Mouse (Mus musculus): ENCODE results near the gene Pla1a. TPM values are rescaled to one million over a fixed set of nuclear protein-coding genes. Genes with fewer than 3 reads are reported as not detected.
"Not testable (repeated sequence)": the region's sequence is repeated elsewhere in the genome, so short reads cannot be mapped to it uniquely, and the experiment has no call there.

Gene Pla1a
- polyA plus RNA-seq, 1 experiment from 2014 or later: 61.5 TPM

DNA sequence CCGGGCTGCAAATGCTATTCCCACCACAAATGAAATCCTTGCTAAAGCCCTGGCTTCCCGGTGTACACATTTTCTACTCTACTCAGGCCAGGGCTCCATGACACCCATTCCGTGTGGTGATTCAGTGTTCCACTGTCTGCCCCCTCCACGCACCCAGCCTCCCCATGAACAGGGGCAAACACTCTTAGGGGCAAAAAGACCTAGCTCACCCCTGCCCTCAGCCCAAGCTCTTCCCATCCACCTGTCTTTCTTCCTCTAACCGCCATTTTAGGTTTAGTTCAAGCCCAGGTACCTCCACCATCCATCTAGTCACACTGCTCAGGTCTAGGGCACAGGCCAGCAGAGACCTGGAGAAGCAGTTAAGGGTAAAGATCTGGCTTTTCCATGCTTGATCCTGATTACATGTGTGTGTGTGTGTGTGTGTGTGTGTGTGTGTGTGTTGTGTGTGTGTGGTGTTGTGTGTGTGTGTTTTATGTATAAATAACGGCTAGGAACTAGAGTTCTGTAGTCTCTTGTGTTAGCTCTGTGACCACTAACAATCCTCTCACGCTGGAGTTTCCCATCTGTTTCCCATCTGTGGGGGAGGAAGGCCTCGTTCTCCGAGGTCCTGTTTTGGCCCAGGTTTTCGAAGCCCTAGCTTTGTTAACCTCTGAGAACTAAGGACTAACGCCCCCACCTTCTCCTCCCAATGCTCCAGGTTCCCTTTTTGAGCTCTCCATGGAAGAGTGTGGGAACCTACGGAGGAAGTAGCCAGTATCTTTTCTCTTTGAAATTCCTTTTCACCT lies 18.7 kb upstream of the Pla1a start:
- TF ChIP-seq CTCF (IDR thresholded peaks at IDR 0.05): no peak
- ATAC-seq: peak; percentile 2
- ChIA-PET POLR2A (interaction anchor here (1.0 to 1.4 kb wide), 3 partner anchors 11 to 71 kb away, joined by 3 to 7 read pairs (median 4); partner anchors contain the start of gene Timmdc1), CTCF (interaction anchor here (1.1 to 1.8 kb wide), 2 partner anchors 20 to 106 kb away, joined by 3 to 4 read pairs; no protein-coding TSS in a partner anchor)
- no peak for DNase-seq (ENCODE audit: low read depth, low spot score)
- in situ Hi-C loops (cut with MboI; ENCODE audit: low pct_unique_long_range_greater_than_20kb): loop anchor here (5.0 kb wide), 1 partner anchor 104 kb away; the partner anchor contains the start of genes Cox17 and Gm21987
- H3K27me3 ChIP-seq: no peaks in the 10 kb centered on the region

DNA sequence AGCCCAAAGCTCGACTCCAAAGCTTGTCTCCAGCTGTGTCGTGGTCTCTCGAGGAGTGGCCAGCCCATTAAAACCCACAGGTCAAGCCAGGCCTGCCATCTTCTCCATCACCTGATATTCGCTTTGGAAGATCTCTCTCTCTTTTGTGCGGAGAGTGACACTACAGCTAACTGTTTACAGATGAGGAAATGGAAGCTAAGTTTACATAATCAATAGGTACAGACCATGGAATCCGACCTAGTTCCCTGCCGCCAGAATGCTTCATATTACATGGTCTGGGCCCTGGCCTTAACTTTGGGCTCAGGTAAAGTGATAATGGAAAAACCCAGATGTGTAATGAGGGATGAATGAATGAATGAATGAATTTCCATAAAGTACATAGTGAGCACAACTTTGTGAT lies 17.8 kb upstream of the Pla1a start:
- ChIA-PET POLR2A (no interaction called here), CTCF (no interaction called here)
- H3K27me3 ChIP-seq: no peaks in the 10 kb centered on the region
- TF ChIP-seq CTCF (IDR thresholded peaks at IDR 0.05): no peak
- DNase-seq (ENCODE audit: low read depth, low spot score): no peak
- ATAC-seq: no peak
- in situ Hi-C loops (cut with MboI; ENCODE audit: low pct_unique_long_range_greater_than_20kb): loop anchor here (5.0 kb wide), 1 partner anchor 103 kb away; the partner anchor contains the start of genes Cox17 and Gm21987

DNA sequence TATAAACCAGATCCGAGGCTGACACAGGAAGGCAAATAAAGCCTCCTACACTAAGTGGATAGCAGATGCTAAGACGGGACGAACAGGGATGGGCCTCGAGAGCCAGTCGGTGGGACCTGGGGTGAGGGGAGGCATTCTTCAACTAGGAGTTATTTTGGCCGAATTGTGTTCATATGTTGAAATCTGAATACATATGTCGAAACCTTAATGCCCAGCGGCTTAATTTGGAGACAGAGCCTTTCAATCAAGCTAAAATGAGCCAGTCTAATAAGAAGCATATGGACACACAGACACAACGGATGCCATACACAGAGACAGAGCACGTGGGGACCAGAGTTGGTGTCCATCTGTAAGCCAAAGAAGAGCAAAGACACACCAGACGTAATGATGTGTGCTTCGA lies 15.5 kb upstream of the Pla1a start:
- in situ Hi-C loops (cut with MboI; ENCODE audit: low pct_unique_long_range_greater_than_20kb): no loop called here
- ATAC-seq (no peak), DNase-seq (ENCODE audit: low read depth, low spot score) (no peak)
- ChIA-PET POLR2A (no interaction called here), CTCF (no interaction called here)
- H3K27me3 ChIP-seq: no peaks in the 10 kb centered on the region
- TF ChIP-seq CTCF (IDR thresholded peaks at IDR 0.05): no peak

DNA sequence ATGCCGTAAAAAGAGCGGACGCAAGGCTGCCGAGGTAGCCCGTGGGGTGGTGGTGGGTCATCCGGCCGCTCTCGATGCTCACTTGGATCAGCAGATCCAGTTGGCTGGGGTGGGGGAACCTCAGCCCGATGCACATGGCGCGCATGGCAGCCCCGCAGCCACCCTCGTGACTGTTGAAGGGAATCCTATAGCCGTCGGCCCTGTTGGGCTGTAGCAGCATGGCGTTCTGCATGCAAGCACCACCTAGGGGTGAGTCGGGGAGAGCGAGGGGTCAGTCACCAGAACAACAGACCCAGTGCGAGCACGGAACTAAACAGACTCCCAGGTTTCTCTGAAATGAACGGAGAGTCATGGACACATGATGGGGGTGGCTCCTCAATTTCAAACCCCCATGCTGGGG lies 14.4 kb upstream of the Pla1a start:
- ATAC-seq: no peak

DNA sequence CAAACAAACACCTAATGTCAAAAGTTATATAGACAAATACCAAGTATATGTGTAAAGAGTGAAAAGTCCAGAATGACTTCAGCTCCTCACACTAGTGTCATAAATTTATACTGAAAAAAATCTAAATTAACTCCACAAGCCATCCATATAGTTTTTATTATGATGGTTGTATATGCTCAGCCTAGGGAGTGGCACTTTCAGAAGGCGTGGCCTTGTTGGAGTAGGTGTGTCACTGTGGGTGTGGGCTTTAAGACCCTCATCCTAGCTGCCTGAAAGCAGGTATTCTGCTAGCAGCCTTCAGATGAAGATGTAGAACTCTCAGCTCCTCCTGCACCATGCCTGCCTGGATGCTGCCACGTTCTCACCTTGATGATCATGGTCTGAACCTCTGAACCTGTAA lies 13.2 kb upstream of the Pla1a start:
- POLR2A ChIA-PET; ATAC-seq; H3K27me3 ChIP-seq; DNase-seq (ENCODE audit: low read depth, low spot score); CTCF ChIA-PET; in situ Hi-C loops (cut with MboI; ENCODE audit: low pct_unique_long_range_greater_than_20kb): not testable (repeated sequence)

More for the DNA sequence above, 14.4 kb upstream of the Pla1a start:
- no peak for TF ChIP-seq CTCF (IDR thresholded peaks at IDR 0.05)
- H3K27me3 ChIP-seq: no peaks in the 10 kb centered on the region
- DNase-seq (ENCODE audit: low read depth, low spot score): no peak
- CTCF ChIA-PET: no interaction called here
- POLR2A ChIA-PET: no interaction called here
- in situ Hi-C loops (cut with MboI; ENCODE audit: low pct_unique_long_range_greater_than_20kb): no loop called here

DNA sequence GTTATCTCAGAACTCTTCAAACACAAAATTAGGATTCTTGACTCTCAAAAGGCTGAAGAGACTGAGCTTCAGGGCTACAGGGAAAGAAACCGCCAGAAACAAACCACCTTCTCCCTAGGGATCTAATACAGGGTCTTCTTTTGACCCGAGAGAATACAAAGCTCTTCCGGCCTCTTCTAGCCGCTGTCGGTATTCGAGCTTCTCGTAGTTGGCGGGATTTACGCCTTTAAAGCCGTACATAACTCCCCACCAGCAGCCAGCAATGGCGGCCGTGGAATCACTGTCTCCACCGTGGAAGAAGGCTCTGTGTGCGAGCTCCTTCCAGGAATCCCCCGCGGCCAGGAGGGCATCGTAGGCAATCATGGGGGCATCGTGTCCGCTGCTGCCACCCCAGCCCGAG lies 12.6 kb upstream of the Pla1a start:
- no peak for TF ChIP-seq CTCF (IDR thresholded peaks at IDR 0.05)
- POLR2A ChIA-PET: no interaction called here
- CTCF ChIA-PET: no interaction called here
- in situ Hi-C loops (cut with MboI; ENCODE audit: low pct_unique_long_range_greater_than_20kb): no loop called here
- DNase-seq (ENCODE audit: low read depth, low spot score): no peak
- H3K27me3 ChIP-seq: no peaks in the 10 kb centered on the region
- no peak for ATAC-seq

DNA sequence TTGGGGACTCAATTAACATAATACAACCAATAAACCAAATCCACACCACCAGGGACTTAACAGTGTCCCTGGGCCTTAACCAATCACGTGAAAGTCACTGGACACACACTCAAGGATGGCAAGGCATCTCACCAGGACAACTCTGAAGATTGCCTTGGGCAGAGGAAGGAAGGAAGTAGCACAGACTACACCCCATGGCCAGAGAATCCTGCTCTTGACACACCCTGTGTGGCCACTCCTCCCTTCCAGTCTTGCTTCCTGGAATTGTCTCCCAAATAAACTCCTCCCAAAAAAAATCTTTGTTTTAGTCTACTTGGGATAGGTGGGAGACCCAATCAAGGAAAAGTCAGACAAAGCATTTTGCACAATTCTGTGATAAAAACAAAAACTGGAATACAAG lies 12.1 kb upstream of the Pla1a start:
- ATAC-seq: no peak
- ChIA-PET CTCF (no interaction called here), POLR2A (no interaction called here)
- H3K27me3 ChIP-seq: no peaks in the 10 kb centered on the region
- in situ Hi-C loops (cut with MboI; ENCODE audit: low pct_unique_long_range_greater_than_20kb): no loop called here
- DNase-seq (ENCODE audit: low read depth, low spot score): no peak
- TF ChIP-seq CTCF (IDR thresholded peaks at IDR 0.05): no peak

DNA sequence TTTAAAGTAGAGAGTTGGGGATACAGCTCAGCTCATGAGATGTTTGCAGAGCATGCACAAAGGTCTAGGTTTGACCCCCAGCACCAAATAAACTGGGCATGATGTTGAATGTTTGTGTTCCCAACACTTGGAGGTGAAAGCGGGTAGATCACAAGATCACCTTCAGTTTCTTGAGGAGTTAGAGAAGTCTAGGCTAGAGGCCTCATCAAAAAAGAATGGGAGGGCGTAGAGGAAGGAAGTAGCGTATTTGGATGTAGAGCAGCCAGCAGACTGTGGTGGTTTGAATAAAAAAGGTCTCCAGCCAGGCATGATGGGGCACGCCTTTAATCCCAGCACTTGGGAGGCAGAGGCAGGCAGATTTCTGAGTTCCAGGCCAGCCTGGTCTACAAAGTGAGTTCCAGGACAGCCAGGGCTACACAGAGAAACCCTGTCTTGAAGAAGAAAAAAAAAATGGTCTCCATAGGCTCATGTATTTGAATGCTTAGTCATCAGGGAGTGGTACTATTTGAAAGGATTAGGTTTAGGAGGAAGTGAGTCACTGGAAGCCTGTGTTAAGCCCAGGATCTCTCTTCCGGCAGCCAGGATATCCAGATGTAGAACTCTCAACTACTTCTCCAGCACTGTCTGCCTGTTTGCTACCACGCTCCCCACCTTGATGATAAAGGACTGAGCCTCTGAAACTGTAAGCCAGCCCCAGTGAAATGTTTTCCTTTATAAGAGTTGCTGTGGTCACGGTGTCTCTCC lies 10.9 kb upstream of the Pla1a start:
- in situ Hi-C loops (cut with MboI; ENCODE audit: low pct_unique_long_range_greater_than_20kb): no loop called here
- ATAC-seq (no peak), DNase-seq (ENCODE audit: low read depth, low spot score) (no peak)
- TF ChIP-seq CTCF (IDR thresholded peaks at IDR 0.05): no peak
- POLR2A ChIA-PET: no interaction called here
- CTCF ChIA-PET: no interaction called here
- no peaks in the 10 kb centered on the region for H3K27me3 ChIP-seq

DNA sequence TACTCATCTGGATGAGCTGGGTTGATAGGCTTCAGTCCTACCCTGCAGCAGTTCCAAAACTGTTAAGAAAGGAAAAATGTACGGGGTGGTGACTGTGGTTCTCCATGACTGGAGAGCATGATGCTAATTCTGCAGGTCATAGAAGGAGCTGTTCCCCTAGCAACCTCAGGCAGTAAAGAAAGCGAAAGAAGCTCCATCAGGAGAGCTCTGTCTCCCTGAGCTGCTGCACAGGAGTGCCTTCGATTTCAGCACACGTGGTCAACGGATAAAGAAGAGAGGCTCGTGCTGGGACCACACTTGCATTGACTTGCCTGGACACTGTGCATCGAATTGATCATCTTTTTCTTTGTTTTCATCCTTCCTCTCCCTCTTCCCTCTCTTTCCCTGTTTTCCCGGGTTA lies 9.3 kb upstream of the Pla1a start:
- in situ Hi-C loops (cut with MboI; ENCODE audit: low pct_unique_long_range_greater_than_20kb): no loop called here
- ATAC-seq: no peak
- no peaks in the 10 kb centered on the region for H3K27me3 ChIP-seq
- no peak for DNase-seq (ENCODE audit: low read depth, low spot score)
- CTCF ChIA-PET: no interaction called here
- POLR2A ChIA-PET: no interaction called here
- no peak for TF ChIP-seq CTCF (IDR thresholded peaks at IDR 0.05)

DNA sequence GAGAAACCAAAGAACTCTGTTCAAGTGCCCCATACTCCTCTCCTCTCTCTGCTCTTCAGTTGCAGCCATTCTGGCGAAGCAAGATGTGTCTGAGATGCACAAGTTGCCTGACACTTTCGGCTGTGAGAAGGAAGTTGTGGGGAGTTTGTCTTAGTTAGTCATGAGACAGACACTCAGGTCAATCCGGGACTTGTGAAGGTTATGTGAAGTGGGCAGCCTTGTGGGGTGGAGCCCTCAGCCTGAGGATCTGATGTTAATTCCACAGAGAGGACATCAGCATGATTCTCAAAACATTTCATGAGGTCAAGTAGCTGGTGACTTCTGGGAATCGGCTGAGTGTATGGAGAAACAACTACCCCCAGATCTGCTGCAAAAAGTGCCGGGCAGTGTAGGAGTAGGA lies 8.7 kb upstream of the Pla1a start:
- POLR2A ChIA-PET: interaction anchor here (1.3 kb wide), 1 partner anchor 10 kb away, joined by 4 read pairs; no protein-coding TSS in a partner anchor
- no peak for TF ChIP-seq CTCF (IDR thresholded peaks at IDR 0.05)
- no peak for DNase-seq (ENCODE audit: low read depth, low spot score)
- in situ Hi-C loops (cut with MboI; ENCODE audit: low pct_unique_long_range_greater_than_20kb): no loop called here
- ATAC-seq: no peak
- no peaks in the 10 kb centered on the region for H3K27me3 ChIP-seq
- CTCF ChIA-PET: no interaction called here

DNA sequence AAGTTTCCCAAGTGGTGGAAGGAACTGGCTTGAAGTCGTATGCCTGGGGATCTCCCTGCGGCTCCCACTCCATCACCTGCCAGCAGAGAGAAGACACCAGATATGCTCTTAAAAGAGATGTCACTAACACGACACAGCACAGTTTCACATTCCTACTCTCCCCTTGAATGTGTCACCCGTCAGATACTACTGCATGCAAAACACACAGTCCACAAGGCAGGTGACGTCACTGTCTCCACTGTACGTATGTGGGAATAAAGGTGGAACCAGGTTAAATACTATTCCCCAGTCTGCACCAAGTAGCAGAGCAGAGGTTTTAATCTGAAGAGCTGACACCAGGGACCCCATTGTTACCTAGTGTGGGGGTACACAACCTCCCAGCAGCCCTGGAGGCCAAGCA lies 7.5 kb upstream of the Pla1a start:
- TF ChIP-seq CTCF (IDR thresholded peaks at IDR 0.05): no peak
- in situ Hi-C loops (cut with MboI; ENCODE audit: low pct_unique_long_range_greater_than_20kb): no loop called here
- DNase-seq (ENCODE audit: low read depth, low spot score): no peak
- ATAC-seq: no peak
- CTCF ChIA-PET: no interaction called here
- POLR2A ChIA-PET: interaction anchor here (1.3 kb wide), 1 partner anchor 11 kb away, joined by 4 read pairs; no protein-coding TSS in a partner anchor
- H3K27me3 ChIP-seq: no peaks in the 10 kb centered on the region

Data from Patski (cell line).